Mouse (Mus musculus) bone marrow macrophage, adult 2 months (primary cell): ENCODE data around the gene Dennd1a.

ENCODE experiments used
- CTCF ChIP-seq: IDR thresholded peaks from 2 replicates; pipeline ENCODE4 v1.5.1; 2012; ENCODE audit warnings: low read depth, mild to moderate bottlenecking, low read length, moderate library complexity
- POLR2A ChIP-seq: IDR thresholded peaks from 2 replicates; pipeline ENCODE4 v1.6.1; 2012; ENCODE audit warnings: mild to moderate bottlenecking, low read depth, low read length, borderline replicate concordance

GRCm38 (mm10) chr2:37881262-37881913 lies 405.8 kb downstream of the Dennd1a start:
- no peak for TF ChIP-seq CTCF
- no peak for TF ChIP-seq POLR2A
